Mouse (Mus musculus) gastrocnemius, postnatal 25 days (tissue): ENCODE results near the gene Homer3. TPM values are rescaled to one million over a fixed set of nuclear protein-coding genes. Genes with fewer than 3 reads are reported as not detected.

Experiments
- DNase-seq: peaks from one replicate; pipeline ENCODE4 v3.0.0; 2022
- total RNA-seq, 2 experiments: library from RNA; stranded (reverse); gene quantifications; 1 replicate in 1 of 2; 2 replicates in 1 of 2; pipeline ENCODE4 v1.2.3; 2021

Homer3 gene
- total RNA-seq, 2 experiments from 2014 or later: 3.0 to 4.7 TPM

- DNase-seq: no peak
Observed at GRCm38 (mm10) chr8:70284421-70284820, 1.8 kb downstream of the Homer3 start.

GRCm38 (mm10) chr8:70285304-70285703 lies 2.7 kb downstream of the Homer3 start:
- no peak for DNase-seq

- DNase-seq: no peak
Observed at GRCm38 (mm10) chr8:70286737-70287136, 4.1 kb downstream of the Homer3 start.

GRCm38 (mm10) chr8:70293988-70294405 lies 11.4 kb downstream of the Homer3 start:
- no peak for DNase-seq

GRCm38 (mm10) chr8:70300881-70301280 lies 18.3 kb downstream of the Homer3 start:
- DNase-seq: no peak

GRCm38 (mm10) chr8:70302358-70302890 lies 19.8 kb downstream of the Homer3 start, which contains the start of the genes Ddx49 and Cope:
Ddx49 (minus strand) TSS chr8:70302489.
Cope (plus strand) TSS chr8:70302518.
- peak; percentile 91 for DNase-seq

- DNase-seq: no peak
Observed at GRCm38 (mm10) chr8:70302901-70303300, 20.3 kb downstream of the Homer3 start.

- DNase-seq: no peak
Observed at GRCm38 (mm10) chr8:70309311-70309710, 26.7 kb downstream of the Homer3 start.

GRCm38 (mm10) chr8:70313399-70313798 lies 30.8 kb downstream of the Homer3 start:
- DNase-seq: peak; percentile 86

- peak; percentile 74 for DNase-seq
Observed at GRCm38 (mm10) chr8:70315624-70316510, 33.2 kb downstream of the Homer3 start, which contains the start of gene Cers1. Cers1 (plus strand) TSS chr8:70315775.

GRCm38 (mm10) chr8:70316511-70317504 lies 34.2 kb downstream of the Homer3 start:
- DNase-seq: peak; percentile 36

GRCm38 (mm10) chr8:70317872-70318271 lies 35.2 kb downstream of the Homer3 start:
- DNase-seq: peak; percentile 64

- no peak for DNase-seq
Observed at GRCm38 (mm10) chr8:70323716-70324115, 41.1 kb downstream of the Homer3 start.

GRCm38 (mm10) chr8:70327512-70327911 lies 44.9 kb downstream of the Homer3 start:
- no peak for DNase-seq

- no peak for DNase-seq
Observed at GRCm38 (mm10) chr8:70329124-70329834, 46.7 kb downstream of the Homer3 start, which contains the start of gene Gdf1. Gdf1 (plus strand) TSS chr8:70329817.

GRCm38 (mm10) chr8:70329835-70330740 lies 47.5 kb downstream of the Homer3 start:
- no peak for DNase-seq

GRCm38 (mm10) chr8:70330741-70331364 lies 48.2 kb downstream of the Homer3 start:
- DNase-seq: no peak

GRCm38 (mm10) chr8:70331526-70331925 lies 48.9 kb downstream of the Homer3 start:
- no peak for DNase-seq

GRCm38 (mm10) chr8:70332070-70332877 lies 49.6 kb downstream of the Homer3 start:
- peak; percentile 59 for DNase-seq
